ENCODE assay signal across 9 mouse cellular contexts in genomic region chr5:122165233-122165915, GRCm38 (mm10). TPM values are rescaled to one million over a fixed set of nuclear protein-coding genes. Genes with fewer than 3 reads are reported as not detected.
A peak's percentile ranks its signal among the peaks of the same experiment; 100 is the strongest.
DNase-seq lines count a peak whose midpoint lies in the region; ATAC-seq and TF ChIP-seq lines count a peak whose summit lies in the region.
"Had no signal": no experiment of that assay in that cellular context is flagged by ENCODE, and none has a peak within 500 bp of the region (broad histone marks: within the 10 kb centered on the region; RNA-seq: fewer than 3 reads in every experiment).

No protein-coding gene starts in this region.

- no peak overlapping the region for H3K4me3 ChIP-seq in neural tube, embryonic 12.5 days
- H3K4me3 ChIP-seq in hindbrain, postnatal 0 days (ENCODE audit: low read length): no peak overlapping the region

- H3K27ac ChIP-seq in neural tube, embryonic 12.5 days: no peak overlapping the region
- H3K27ac ChIP-seq in hindbrain, postnatal 0 days: peak overlapping the region; percentile 52; the same call in 1 of the 2 replicates

- 0 out of 2 replicates have a peak overlapping the region, but pooled peaks have one; percentile 9 for H3K4me2 ChIP-seq in neural tube, embryonic 12.5 days (replicated peaks)
- H3K4me2 ChIP-seq in hindbrain, postnatal 0 days (ENCODE audit: low read depth, low read length): no peak overlapping the region

- DNase-seq in cerebellum, adult 11-12 months: peak; percentile 73
- DNase-seq in neural tube, embryonic 10.5 days (ENCODE audit: extremely low spot score, low spot score): no peak
- no peak for DNase-seq in hindbrain, postnatal 0 days (ENCODE audit: low spot score)
- DNase-seq in right cerebral cortex, postnatal 14 days: peak; percentile 51
- DNase-seq in adrenal gland, adult 8-10 months: no peak

- no peaks in the 10 kb centered on the region for H3K9me3 ChIP-seq in neural tube, embryonic 12.5 days
- no peaks in the 10 kb centered on the region for H3K9me3 ChIP-seq in hindbrain, postnatal 0 days (ENCODE audit: low read length)

- H3K4me1 ChIP-seq in neural tube, embryonic 12.5 days: peaks cover 69% of the 10 kb centered on the region
- peaks cover 29% of the 10 kb centered on the region for H3K4me1 ChIP-seq in hindbrain, postnatal 0 days (ENCODE audit: insufficient read depth, low read length)

- TF ChIP-seq CTCF in hindbrain, postnatal 0 days (IDR thresholded peaks at IDR 0.05; ENCODE audit: low read depth): no peak

- ATAC-seq in cerebellum, adult (ENCODE audit: insufficient number of reproducible peaks, low FRiP score, low TSS enrichment): no peak
- no peak for ATAC-seq in neural tube, embryonic 12.5 days (ENCODE audit: low FRiP score, low read depth)
- ATAC-seq in hindbrain, postnatal 0 days: no peak
- no peak for ATAC-seq in granulocyte monocyte progenitor cell, adult 5-6 weeks (replicated peaks; ENCODE audit: poor library complexity, severe bottlenecking)

- no peaks in the 10 kb centered on the region for H3K27me3 ChIP-seq in neural tube, embryonic 12.5 days (replicated peaks)
- H3K27me3 ChIP-seq in hindbrain, postnatal 0 days (ENCODE audit: insufficient read depth, low read length): no peaks in the 10 kb centered on the region

- no peak overlapping the region for H3K9ac ChIP-seq in neural tube, embryonic 12.5 days
- H3K9ac ChIP-seq in hindbrain, postnatal 0 days (replicated peaks; ENCODE audit: low read length): 0 out of 2 replicates have a peak overlapping the region, but pooled peaks have one; percentile 7

- peaks cover 67% of the 10 kb centered on the region for H3K36me3 ChIP-seq in neural tube, embryonic 12.5 days
- peaks cover 19% of the 10 kb centered on the region for H3K36me3 ChIP-seq in hindbrain, postnatal 0 days (ENCODE audit: insufficient read depth, low read length)

- 70% methylated on average over 6 of the region's 6 CpGs for WGBS in neural tube, embryonic 12.5 days
- WGBS in hindbrain, postnatal 0 days: 39% methylated on average over 6 of the region's 6 CpGs

RNA-seq across cellular contexts. Expression of gene Ppp1cc, which starts 7.3 kb away (rescaled TPM):
- polyA plus RNA-seq in neural tube, embryonic 12.5 days (2016; fragmentation: Nextera tagmentation; extraction: Ambion mirVana): 306 and 318 TPM in 2 replicates
- 205 and 207 TPM in 2 replicates for total RNA-seq in hindbrain, postnatal 0 days (2014; rRNA removed)
- polyA plus RNA-seq in hindbrain, postnatal 0 days (2015; fragmentation: Nextera tagmentation; extraction: Ambion mirVana): 177 and 184 TPM in 2 replicates
- total RNA-seq in granulocyte monocyte progenitor cell, adult 5-6 weeks (2014; fragmentation: Nextera tagmentation): 284 and 366 TPM in 2 replicates
- 247 and 254 TPM in 2 replicates for total RNA-seq in granulocyte monocyte progenitor cell, adult 5-6 weeks (2017)
- total RNA-seq in adrenal gland, adult 8-10 months (2022): 100 to 1,000 TPM; 122 to 226 (median 188) TPM

RNA-seq across cellular contexts. Expression of gene Ccdc63, which starts 24.8 kb away (rescaled TPM):
- not detected in 2 replicates for polyA plus RNA-seq in neural tube, embryonic 12.5 days (2016; fragmentation: Nextera tagmentation; extraction: Ambion mirVana)
- 0.04 and 0.16 TPM in 2 replicates for total RNA-seq in hindbrain, postnatal 0 days (2014; rRNA removed)
- 0.23 TPM in 1 of 2 replicates, not detected in the other for polyA plus RNA-seq in hindbrain, postnatal 0 days (2015; fragmentation: Nextera tagmentation; extraction: Ambion mirVana)
- total RNA-seq in granulocyte monocyte progenitor cell, adult 5-6 weeks (2014; fragmentation: Nextera tagmentation): 1.1 and 2.0 TPM in 2 replicates
- total RNA-seq in granulocyte monocyte progenitor cell, adult 5-6 weeks (2017): 0.60 TPM in 1 of 2 replicates, not detected in the other
- total RNA-seq in adrenal gland, adult 8-10 months (2022): under 1 TPM in 1 of 4 experiments, not detected in 3; 0.22 TPM
- polyA plus RNA-seq: C2C12 had no signal

RNA-seq across cellular contexts. Expression of gene Hvcn1, which starts 41.2 kb away (rescaled TPM):
- 4.5 and 4.9 TPM in 2 replicates for polyA plus RNA-seq in neural tube, embryonic 12.5 days (2016; fragmentation: Nextera tagmentation; extraction: Ambion mirVana)
- 1.7 and 2.2 TPM in 2 replicates for total RNA-seq in hindbrain, postnatal 0 days (2014; rRNA removed)
- 0.94 and 1.1 TPM in 2 replicates for polyA plus RNA-seq in hindbrain, postnatal 0 days (2015; fragmentation: Nextera tagmentation; extraction: Ambion mirVana)
- total RNA-seq in granulocyte monocyte progenitor cell, adult 5-6 weeks (2014; fragmentation: Nextera tagmentation): 53.8 and 59.5 TPM in 2 replicates
- 66.8 and 84.3 TPM in 2 replicates for total RNA-seq in granulocyte monocyte progenitor cell, adult 5-6 weeks (2017)
- 1 to 10 TPM; 1.8 to 8.0 (median 4.2) TPM for total RNA-seq in adrenal gland, adult 8-10 months (2022)

Comparison
In these comparisons a context has a peak if more than half of its experiments do, and no peak if none do; other contexts are left out.
1. DNase-seq: peak in cerebellum, adult 11-12 months (single experiment) and right cerebral cortex, postnatal 14 days (single experiment); none in neural tube, embryonic 10.5 days (single experiment), hindbrain, postnatal 0 days (single experiment) and adrenal gland, adult 8-10 months (single experiment).
2. RNA of gene Hvcn1, which starts 41.2 kb away (total RNA-seq): 53.8 to 84.3 TPM in granulocyte monocyte progenitor cell, adult 5-6 weeks; 1.8 to 8.0 TPM in adrenal gland, adult 8-10 months and 1.7 to 2.2 TPM in hindbrain, postnatal 0 days; every median in the first group is over 4 times any median in the second.